9 mouse cellular contexts compared by ENCODE assay signal in the genomic region with DNA sequence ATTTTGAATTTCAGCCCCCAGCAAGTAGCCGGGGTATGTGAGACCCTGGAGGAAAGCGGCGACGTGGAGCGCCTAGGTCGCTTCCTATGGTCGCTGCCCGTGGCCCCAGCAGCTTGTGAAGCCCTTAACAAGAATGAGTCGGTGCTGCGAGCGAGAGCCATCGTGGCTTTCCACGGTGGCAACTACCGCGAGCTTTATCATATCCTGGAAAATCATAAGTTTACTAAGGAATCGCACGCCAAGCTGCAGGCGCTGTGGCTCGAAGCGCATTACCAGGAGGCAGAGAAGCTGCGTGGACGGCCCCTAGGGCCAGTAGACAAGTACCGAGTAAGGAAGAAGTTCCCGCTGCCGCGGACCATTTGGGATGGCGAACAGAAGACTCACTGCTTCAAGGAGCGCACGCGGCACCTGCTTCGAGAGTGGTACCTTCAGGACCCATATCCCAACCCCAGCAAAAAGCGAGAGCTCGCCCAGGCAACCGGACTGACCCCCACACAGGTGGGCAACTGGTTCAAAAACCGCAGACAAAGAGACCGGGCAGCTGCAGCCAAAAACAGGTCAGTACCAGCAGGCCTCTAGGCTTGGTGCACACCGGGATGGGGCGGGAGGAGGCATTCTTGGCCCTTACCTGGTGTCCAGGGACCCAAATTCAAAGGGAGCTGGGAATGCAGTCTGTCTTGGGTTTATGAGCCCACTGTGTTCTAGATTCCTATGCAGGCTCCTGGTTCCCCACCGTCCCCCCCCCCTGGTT. TPM values are rescaled to one million over a fixed set of nuclear protein-coding genes. Genes with fewer than 3 reads are reported as not detected.
DNase-seq lines count a peak whose midpoint lies in the region; ATAC-seq and TF ChIP-seq lines count a peak whose summit lies in the region.
"Had no signal": no experiment of that assay in that cellular context is flagged by ENCODE, and none has a peak within 500 bp of the region (broad histone marks: within the 10 kb centered on the region; RNA-seq: fewer than 3 reads in every experiment).

A gene (minus strand): TSS at position 704 of the 751 bp plus-strand sequence.

- peaks cover 90% of the 10 kb centered on the region for H3K27me3 ChIP-seq in stomach, embryonic 15.5 days (replicated peaks)
- H3K27me3 ChIP-seq in stomach, postnatal 0 days (ENCODE audit: control insufficient read depth, insufficient read depth, low read length) = peaks cover 32% of the 10 kb centered on the region
- peaks cover 100% of the 10 kb centered on the region for H3K27me3 ChIP-seq in forebrain, embryonic 10.5 days (ENCODE audit: poor library complexity, severe bottlenecking)
- peaks cover 96% of the 10 kb centered on the region for H3K27me3 ChIP-seq in intestine, postnatal 0 days (replicated peaks; ENCODE audit: control insufficient read depth, insufficient read depth, low read length)
- peaks cover 93% of the 10 kb centered on the region for H3K27me3 ChIP-seq in neural tube, embryonic 15.5 days (replicated peaks)

- no peak within 1 kb of the TSS for H3K27ac ChIP-seq in stomach, embryonic 15.5 days
- H3K27ac ChIP-seq in stomach, postnatal 0 days (replicated peaks) = no peak within 1 kb of the TSS
- H3K27ac ChIP-seq in forebrain, embryonic 10.5 days = peak within 1 kb of the TSS; percentile 53
- no peak within 1 kb of the TSS for H3K27ac ChIP-seq in intestine, postnatal 0 days (ENCODE audit: low read depth, low read length)
- no peak within 1 kb of the TSS for H3K27ac ChIP-seq in neural tube, embryonic 15.5 days (replicated peaks)
- H3K27ac ChIP-seq: kidney, postnatal 0 days had no signal

- peak within 1 kb of the TSS; percentile 27; the same call in 1 of the 2 replicates for H3K4me2 ChIP-seq in stomach, embryonic 15.5 days
- no peak within 1 kb of the TSS for H3K4me2 ChIP-seq in stomach, postnatal 0 days (replicated peaks; ENCODE audit: low read depth)
- no peak within 1 kb of the TSS for H3K4me2 ChIP-seq in intestine, postnatal 0 days (replicated peaks; ENCODE audit: low read depth)
- peak within 1 kb of the TSS; percentile 15; the same call in 1 of the 2 replicates for H3K4me2 ChIP-seq in neural tube, embryonic 15.5 days

- H3K9me3 ChIP-seq in stomach, embryonic 15.5 days = no peaks in the 10 kb centered on the region
- H3K9me3 ChIP-seq in stomach, postnatal 0 days (ENCODE audit: control insufficient read depth, low read length) = no peaks in the 10 kb centered on the region
- no peaks in the 10 kb centered on the region for H3K9me3 ChIP-seq in forebrain, embryonic 10.5 days
- H3K9me3 ChIP-seq in intestine, postnatal 0 days (ENCODE audit: control insufficient read depth) = no peaks in the 10 kb centered on the region
- H3K9me3 ChIP-seq in neural tube, embryonic 15.5 days (replicated peaks) = no peaks in the 10 kb centered on the region

- 2% methylated on average over 39 of the region's 39 CpGs for WGBS in stomach, embryonic 15.5 days
- 1% methylated on average over 39 of the region's 39 CpGs for WGBS in stomach, postnatal 0 days
- under 1% methylated on average over 39 of the region's 39 CpGs for WGBS in forebrain, embryonic 10.5 days
- 2% methylated on average over 39 of the region's 39 CpGs for WGBS in intestine, postnatal 0 days
- WGBS in neural tube, embryonic 15.5 days = 1% methylated on average over 39 of the region's 39 CpGs

- no peaks in the 10 kb centered on the region for H3K36me3 ChIP-seq in stomach, embryonic 15.5 days
- H3K36me3 ChIP-seq in stomach, postnatal 0 days (ENCODE audit: control insufficient read depth, insufficient read depth, low read length) = no peaks in the 10 kb centered on the region
- H3K36me3 ChIP-seq in forebrain, embryonic 10.5 days (replicated peaks) = no peaks in the 10 kb centered on the region
- H3K36me3 ChIP-seq in intestine, postnatal 0 days (ENCODE audit: control insufficient read depth, insufficient read depth) = no peaks in the 10 kb centered on the region
- H3K36me3 ChIP-seq in neural tube, embryonic 15.5 days = no peaks in the 10 kb centered on the region

- H3K9ac ChIP-seq in stomach, embryonic 15.5 days = no peak within 1 kb of the TSS
- no peak within 1 kb of the TSS for H3K9ac ChIP-seq in stomach, postnatal 0 days (ENCODE audit: low read length)
- H3K9ac ChIP-seq in intestine, postnatal 0 days (ENCODE audit: low read depth, low read length) = no peak within 1 kb of the TSS
- H3K9ac ChIP-seq in neural tube, embryonic 15.5 days (replicated peaks) = no peak within 1 kb of the TSS

- TF ChIP-seq EP300 in stomach, postnatal 0 days (optimal IDR thresholded peaks at IDR 0.05) = no peak

- ATAC-seq in stomach, embryonic 15.5 days (ENCODE audit: insufficient read depth, low FRiP score, low read depth) = no peak
- no peak for ATAC-seq in stomach, postnatal 0 days (ENCODE audit: low FRiP score, low TSS enrichment)
- no peak for ATAC-seq in intestine, postnatal 0 days
- no peak for ATAC-seq in neural tube, embryonic 15.5 days (ENCODE audit: low FRiP score)

- no peak for TF ChIP-seq CTCF in stomach, postnatal 0 days (IDR thresholded peaks at IDR 0.05; ENCODE audit: low read depth)
- no peak for TF ChIP-seq CTCF in intestine, postnatal 0 days (IDR thresholded peaks at IDR 0.05; ENCODE audit: low read depth)

- H3K4me3 ChIP-seq in stomach, embryonic 15.5 days (replicated peaks) = peak within 1 kb of the TSS; percentile 9; the same call in 1 of the 2 replicates
- H3K4me3 ChIP-seq in stomach, postnatal 0 days (ENCODE audit: low read depth, low read length) = no peak within 1 kb of the TSS; the same call in 1 of the 2 replicates
- peak within 1 kb of the TSS; percentile 46 for H3K4me3 ChIP-seq in forebrain, embryonic 10.5 days
- peak within 1 kb of the TSS; percentile 17; the same call in 1 of the 2 replicates for H3K4me3 ChIP-seq in intestine, postnatal 0 days (ENCODE audit: low read depth, low read length)
- peak within 1 kb of the TSS; percentile 12; the same call in 1 of the 2 replicates for H3K4me3 ChIP-seq in neural tube, embryonic 15.5 days (replicated peaks)

- DNase-seq in stomach, postnatal 0 days (ENCODE audit: low spot score) = no peak
- DNase-seq in forebrain, embryonic 10.5 days (ENCODE audit: extremely low spot score, low spot score) = peak; percentile 51
- DNase-seq in cerebellum, adult 9-10 months = no peak
- no peak for DNase-seq in spleen, adult 18-20 months

- peaks cover 9% of the 10 kb centered on the region for H3K4me1 ChIP-seq in stomach, embryonic 15.5 days
- H3K4me1 ChIP-seq in stomach, postnatal 0 days (replicated peaks; ENCODE audit: control insufficient read depth, insufficient read depth) = no peaks in the 10 kb centered on the region
- H3K4me1 ChIP-seq in forebrain, embryonic 10.5 days = peaks cover 45% of the 10 kb centered on the region
- no peaks in the 10 kb centered on the region for H3K4me1 ChIP-seq in intestine, postnatal 0 days (replicated peaks; ENCODE audit: control insufficient read depth, insufficient read depth, low read length)
- H3K4me1 ChIP-seq in neural tube, embryonic 15.5 days = peaks cover 14% of the 10 kb centered on the region

RNA-seq across cellular contexts. Expression of the gene that starts here (rescaled TPM):
- polyA plus RNA-seq in stomach, embryonic 15.5 days (2015; fragmentation: Nextera tagmentation; extraction: Ambion mirVana) = 1.6 and 2.6 TPM in 2 replicates
- polyA plus RNA-seq in stomach, postnatal 0 days (2015; fragmentation: Nextera tagmentation; extraction: Ambion mirVana) = 0.57 and 0.67 TPM in 2 replicates
- polyA plus RNA-seq in forebrain, embryonic 10.5 days (2016; fragmentation: Nextera tagmentation; extraction: Ambion mirVana) = 2.6 and 3.8 TPM in 2 replicates
- 0.59 and 0.61 TPM in 2 replicates for polyA plus RNA-seq in intestine, postnatal 0 days (2015; fragmentation: Nextera tagmentation; extraction: Ambion mirVana)
- polyA plus RNA-seq in neural tube, embryonic 15.5 days (2015; fragmentation: Nextera tagmentation; extraction: Ambion mirVana) = 7.4 and 9.7 TPM in 2 replicates
- polyA plus RNA-seq: spleen, adult 2 months had no signal

Comparison
In these comparisons a context has a peak if more than half of its experiments do, and no peak if none do; other contexts are left out.
1. H3K4me2 ChIP-seq: peak in stomach, embryonic 15.5 days (single experiment) and neural tube, embryonic 15.5 days (single experiment); none in stomach, postnatal 0 days (single experiment) and intestine, postnatal 0 days (single experiment).